Mouse (Mus musculus): Measurements from ENCODE around the gene D230025D16Rik. TPM values are rescaled to one million over a fixed set of nuclear protein-coding genes. Genes with fewer than 3 reads are reported as not detected.
A peak's percentile ranks its signal among the peaks of the same experiment; 100 is the strongest.

The D230025D16Rik gene
- polyA plus RNA-seq, 1 experiment from 2014 or later: 27.6 TPM

DNA sequence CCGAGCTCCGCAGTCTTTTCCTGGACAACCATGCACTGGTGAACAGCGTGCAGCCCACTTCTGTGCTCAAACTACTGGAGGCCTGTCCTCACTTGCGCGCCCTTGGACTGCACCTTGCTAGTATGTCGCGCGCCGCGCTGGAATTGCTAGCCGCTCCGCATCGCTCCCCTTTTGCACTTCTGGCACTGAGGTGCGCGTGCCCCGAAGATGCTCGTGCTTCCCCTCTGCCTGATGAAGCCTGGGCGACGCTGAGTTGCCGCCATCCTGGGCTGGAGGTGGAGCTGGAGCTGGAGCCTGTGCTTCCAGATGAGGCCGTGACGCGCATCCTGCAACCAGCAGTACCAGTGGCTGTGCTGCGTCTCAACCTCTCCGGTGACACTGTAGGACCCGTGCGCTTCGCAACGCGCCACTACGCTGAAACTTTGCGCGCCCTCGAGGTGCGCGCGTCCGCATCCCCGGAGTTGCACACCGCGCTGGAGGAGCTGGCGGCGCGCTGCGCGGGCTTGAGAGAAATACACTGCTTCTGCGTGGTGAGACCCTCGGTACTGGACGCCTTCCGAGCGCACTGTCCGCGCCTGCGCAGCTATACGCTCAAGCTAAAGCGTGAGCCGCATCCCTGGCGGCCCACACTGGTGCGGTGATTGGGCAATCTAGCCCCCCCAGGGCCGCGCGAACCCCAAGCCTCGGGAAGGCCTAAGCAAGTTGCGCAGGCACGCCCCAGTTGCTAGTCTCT is 43.6 kb downstream of the D230025D16Rik start:
- peaks cover 87% of the 10 kb centered on the region for H3K27me3 ChIP-seq (ENCODE audit: insufficient read depth, low read length)
- H3K36me3 ChIP-seq (ENCODE audit: insufficient read depth, low read length): no peaks in the 10 kb centered on the region
- peak overlapping the region; percentile 84 for H3K4me2 ChIP-seq (replicated peaks; ENCODE audit: low read depth, low read length)
- WGBS: under 1% methylated on average over 65 of the region's 65 CpGs
- H3K4me3 ChIP-seq (ENCODE audit: low read length): peak overlapping the region; percentile 47
- peaks cover 46% of the 10 kb centered on the region for H3K4me1 ChIP-seq (ENCODE audit: insufficient read depth, low read length)
- H3K9ac ChIP-seq (replicated peaks; ENCODE audit: low read length): peak overlapping the region; percentile 60
- H3K27ac ChIP-seq (ENCODE audit: low read length): no peak overlapping the region
- ATAC-seq (ENCODE audit: low FRiP score, low TSS enrichment): peak; percentile 21; the same call in 1 of the 2 replicates
- H3K9me3 ChIP-seq (ENCODE audit: low read length): no peaks in the 10 kb centered on the region

DNA sequence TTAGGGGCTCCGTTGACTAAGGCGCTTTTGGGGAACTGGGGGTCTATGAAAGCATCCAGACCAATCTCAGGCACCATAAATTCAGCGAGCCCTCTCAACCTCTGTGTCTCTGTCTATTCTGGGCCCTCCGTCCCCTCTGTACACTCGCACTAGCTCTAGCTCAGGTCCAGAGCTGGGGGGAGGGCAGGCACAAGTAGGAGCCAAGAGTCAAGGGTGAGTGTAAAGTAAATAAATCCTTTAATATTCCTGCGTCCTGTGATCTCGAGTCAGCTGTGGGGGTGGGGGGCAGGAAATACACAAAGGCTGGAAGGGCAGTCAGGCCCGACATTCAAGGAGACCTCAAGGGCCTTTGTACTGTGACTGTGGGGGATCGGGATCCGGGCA is 44.1 kb downstream of the D230025D16Rik start:
- peaks cover 42% of the 10 kb centered on the region for H3K4me1 ChIP-seq (ENCODE audit: insufficient read depth, low read length)
- H3K27me3 ChIP-seq (ENCODE audit: insufficient read depth, low read length): peaks cover 92% of the 10 kb centered on the region
- peak overlapping the region; percentile 47 for H3K4me3 ChIP-seq (ENCODE audit: low read length)
- no peaks in the 10 kb centered on the region for H3K9me3 ChIP-seq (ENCODE audit: low read length)
- peak overlapping the region; percentile 84 for H3K4me2 ChIP-seq (replicated peaks; ENCODE audit: low read depth, low read length)
- no peak overlapping the region for H3K27ac ChIP-seq (ENCODE audit: low read length)
- no peak for ATAC-seq (ENCODE audit: low FRiP score, low TSS enrichment)
- H3K36me3 ChIP-seq (ENCODE audit: insufficient read depth, low read length): no peaks in the 10 kb centered on the region
- 2% methylated on average over 10 of the region's 10 CpGs for WGBS
- H3K9ac ChIP-seq (replicated peaks; ENCODE audit: low read length): peak overlapping the region; percentile 60

DNA sequence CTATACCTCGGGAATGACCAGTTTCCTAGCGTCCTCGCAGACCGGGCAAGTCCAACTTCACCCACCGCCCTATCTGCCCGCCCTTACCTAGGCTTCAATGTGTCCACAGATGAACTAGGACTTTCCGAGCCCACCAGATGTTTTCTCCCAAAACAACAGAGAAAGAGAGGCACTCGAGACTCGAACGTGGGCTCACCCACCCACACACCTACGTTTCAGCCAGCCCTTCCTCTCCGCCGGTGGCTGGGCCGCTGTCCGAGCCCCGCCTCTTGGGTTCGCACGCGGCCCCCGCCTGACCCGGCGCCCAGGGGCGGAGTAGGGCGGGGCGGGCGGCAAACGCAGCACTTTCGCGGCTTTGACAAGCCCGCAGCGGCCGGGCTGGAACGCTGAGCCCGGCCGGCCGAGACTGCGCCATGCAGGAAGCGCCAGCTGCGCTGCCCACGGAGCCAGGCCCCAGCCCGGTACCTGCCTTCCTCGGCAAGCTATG is 44.6 kb downstream of the D230025D16Rik start, which contains the start of gene Hsf4:
Gene Hsf4 (plus strand): TSS at position 341 of the 487 bp plus-strand sequence.
- under 1% methylated on average over 41 of the region's 42 CpGs for WGBS
- Histone ChIP-seq H3K27me3 (ENCODE audit: insufficient read depth, low read length) (peaks cover 97% of the 10 kb centered on the region), H3K27ac (ENCODE audit: low read length) (no peak within 1 kb of the TSS)

DNA sequence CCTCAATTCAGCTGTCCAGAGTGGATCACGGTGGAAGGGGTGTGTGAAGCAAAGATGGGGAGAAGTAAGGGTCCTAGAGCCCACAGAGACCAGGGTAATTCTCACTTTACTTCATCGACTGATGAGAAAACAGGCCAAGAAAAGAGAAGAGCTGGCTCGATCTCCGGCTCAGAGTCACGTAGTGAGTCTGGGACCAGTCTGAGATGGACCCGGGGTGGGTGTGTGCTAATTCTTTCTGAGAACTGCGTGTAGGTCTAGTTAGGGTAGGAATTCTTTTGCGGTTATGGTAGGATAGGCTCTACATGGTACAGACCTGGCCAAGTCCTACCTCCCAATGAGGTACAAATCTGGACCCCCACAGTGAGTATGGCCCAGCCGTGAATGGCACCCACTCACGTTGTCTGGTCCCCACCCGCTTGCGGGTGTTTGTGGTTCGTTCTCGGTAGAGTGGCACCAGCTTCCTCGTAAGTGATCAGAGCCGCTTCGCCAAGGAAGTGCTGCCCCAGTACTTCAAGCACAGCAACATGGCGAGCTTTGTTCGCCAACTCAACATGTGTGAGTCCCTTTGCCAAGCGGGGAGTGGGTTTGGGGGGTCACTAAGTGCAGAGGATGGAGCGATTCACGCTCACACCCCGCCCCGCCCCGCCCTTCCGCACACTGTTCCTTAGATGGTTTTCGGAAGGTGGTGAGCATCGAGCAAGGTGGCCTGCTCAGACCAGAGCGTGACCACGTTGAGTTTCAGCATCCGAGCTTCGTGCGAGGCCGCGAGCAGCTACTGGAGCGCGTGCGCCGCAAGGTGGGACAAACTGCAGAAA is 45.4 kb downstream of the D230025D16Rik start:
- peak overlapping the region; percentile 84 for H3K4me2 ChIP-seq (replicated peaks; ENCODE audit: low read depth, low read length)
- H3K27me3 ChIP-seq (ENCODE audit: insufficient read depth, low read length): peaks cover 99% of the 10 kb centered on the region
- H3K9me3 ChIP-seq (ENCODE audit: low read length): no peaks in the 10 kb centered on the region
- H3K27ac ChIP-seq (ENCODE audit: low read length): no peak overlapping the region
- 4% methylated on average over 39 of the region's 39 CpGs for WGBS
- H3K36me3 ChIP-seq (ENCODE audit: insufficient read depth, low read length): no peaks in the 10 kb centered on the region
- peak overlapping the region; percentile 60; the same call in 1 of the 2 replicates for H3K9ac ChIP-seq (replicated peaks; ENCODE audit: low read length)
- no peak for ATAC-seq (ENCODE audit: low FRiP score, low TSS enrichment)
- H3K4me3 ChIP-seq (ENCODE audit: low read length): peak overlapping the region; percentile 47
- peaks cover 34% of the 10 kb centered on the region for H3K4me1 ChIP-seq (ENCODE audit: insufficient read depth, low read length)

More for the DNA sequence above, 44.6 kb downstream of the D230025D16Rik start, which contains the start of gene Hsf4:
- Histone ChIP-seq H3K4me1 (ENCODE audit: insufficient read depth, low read length) (peaks cover 41% of the 10 kb centered on the region), H3K9ac (replicated peaks; ENCODE audit: low read length) (peak within 1 kb of the TSS; percentile 60), H3K4me2 (replicated peaks; ENCODE audit: low read depth, low read length) (peak within 1 kb of the TSS; percentile 84), H3K36me3 (ENCODE audit: insufficient read depth, low read length) (no peaks in the 10 kb centered on the region), H3K9me3 (ENCODE audit: low read length) (no peaks in the 10 kb centered on the region), H3K4me3 (ENCODE audit: low read length) (peak within 1 kb of the TSS; percentile 47)
- ATAC-seq (ENCODE audit: low FRiP score, low TSS enrichment): no peak

DNA sequence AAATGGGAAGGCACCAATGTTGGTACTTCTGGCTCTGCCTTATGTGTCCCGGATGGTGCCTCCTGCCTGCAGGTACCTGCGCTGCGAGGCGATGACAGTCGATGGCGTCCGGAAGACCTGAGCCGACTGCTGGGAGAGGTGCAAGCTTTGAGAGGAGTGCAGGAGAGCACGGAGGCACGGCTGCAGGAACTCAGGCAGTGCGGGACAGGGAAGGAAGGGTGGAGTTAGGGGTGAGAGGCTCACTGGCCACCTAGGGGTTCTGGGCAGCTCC is 45.9 kb downstream of the D230025D16Rik start:
- Histone ChIP-seq H3K27me3 (ENCODE audit: insufficient read depth, low read length) (peaks cover 99% of the 10 kb centered on the region), H3K4me1 (ENCODE audit: insufficient read depth, low read length) (peaks cover 35% of the 10 kb centered on the region), H3K9me3 (ENCODE audit: low read length) (no peaks in the 10 kb centered on the region), H3K9ac (replicated peaks; ENCODE audit: low read length) (no peak overlapping the region), H3K36me3 (ENCODE audit: insufficient read depth, low read length) (no peaks in the 10 kb centered on the region), H3K4me3 (ENCODE audit: low read length) (peak overlapping the region; percentile 19; the same call in 1 of the 2 replicates), H3K4me2 (replicated peaks; ENCODE audit: low read depth, low read length) (no peak overlapping the region), H3K27ac (ENCODE audit: low read length) (no peak overlapping the region)
- ATAC-seq (ENCODE audit: low FRiP score, low TSS enrichment): no peak
- 1% methylated on average over 11 of the region's 11 CpGs for WGBS

DNA sequence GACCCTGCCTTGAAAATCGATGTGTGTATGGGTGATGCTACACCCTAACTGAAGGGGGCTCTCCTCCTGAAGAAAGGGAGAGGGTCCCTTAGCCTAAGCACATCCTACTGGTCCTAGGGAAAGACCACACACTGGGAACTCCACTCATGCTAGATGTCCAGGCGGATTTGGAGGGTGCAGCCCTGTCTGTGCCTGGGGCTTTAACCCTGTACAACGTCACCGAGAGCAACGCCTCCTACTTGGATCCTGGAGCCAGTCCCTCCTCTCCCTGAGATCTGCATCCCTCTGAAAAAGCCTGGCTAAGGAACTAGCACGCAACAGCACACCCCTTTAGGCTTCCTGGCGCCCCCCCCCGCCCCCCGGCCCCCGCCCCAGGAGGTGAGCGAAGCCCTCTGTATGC is 50.4 kb downstream of the D230025D16Rik start:
- Histone ChIP-seq H3K4me2 (replicated peaks; ENCODE audit: low read depth, low read length) (peak overlapping the region; percentile 67; the same call in 1 of the 2 replicates), H3K27me3 (ENCODE audit: insufficient read depth, low read length) (peaks cover 97% of the 10 kb centered on the region), H3K27ac (ENCODE audit: low read length) (no peak overlapping the region), H3K4me1 (ENCODE audit: insufficient read depth, low read length) (peaks cover 22% of the 10 kb centered on the region), H3K4me3 (ENCODE audit: low read length) (no peak overlapping the region), H3K9ac (replicated peaks; ENCODE audit: low read length) (no peak overlapping the region), H3K36me3 (ENCODE audit: insufficient read depth, low read length) (no peaks in the 10 kb centered on the region), H3K9me3 (ENCODE audit: low read length) (no peaks in the 10 kb centered on the region)
- WGBS: 3% methylated on average over 9 of the region's 11 CpGs
- no peak for ATAC-seq (ENCODE audit: low FRiP score, low TSS enrichment)

DNA sequence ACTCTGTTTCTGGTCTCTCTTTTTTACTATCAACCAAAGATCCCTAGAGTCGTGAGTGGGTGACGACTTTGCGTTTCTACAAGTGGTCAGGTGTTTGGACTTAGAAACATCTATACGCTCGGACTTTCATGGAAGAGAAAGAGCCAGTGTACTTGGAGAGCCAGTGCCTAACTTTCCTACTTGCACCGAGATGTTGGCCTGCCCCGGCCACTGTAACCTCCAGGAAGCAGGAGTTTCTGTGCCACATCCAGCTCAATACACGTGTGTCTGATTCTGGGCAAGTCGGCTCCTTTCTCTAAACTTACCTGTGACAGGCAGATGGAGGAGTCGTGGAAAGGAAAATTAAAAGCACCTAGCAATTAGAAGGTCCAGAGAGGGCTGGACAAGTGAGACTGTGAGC is 50.9 kb downstream of the D230025D16Rik start, which contains the start of gene Nol3:
Gene Nol3 (plus strand): TSS at position 301 of the 400 bp plus-strand sequence.
- H3K27me3 ChIP-seq (ENCODE audit: insufficient read depth, low read length): peaks cover 93% of the 10 kb centered on the region
- no peaks in the 10 kb centered on the region for H3K36me3 ChIP-seq (ENCODE audit: insufficient read depth, low read length)
- H3K4me2 ChIP-seq (replicated peaks; ENCODE audit: low read depth, low read length): peak within 1 kb of the TSS; percentile 67
- H3K9me3 ChIP-seq (ENCODE audit: low read length): no peaks in the 10 kb centered on the region
- no peak for ATAC-seq (ENCODE audit: low FRiP score, low TSS enrichment)
- WGBS: 2% methylated on average over 10 of the region's 10 CpGs
- peaks cover 18% of the 10 kb centered on the region for H3K4me1 ChIP-seq (ENCODE audit: insufficient read depth, low read length)
- no peak within 1 kb of the TSS for H3K27ac ChIP-seq (ENCODE audit: low read length)
- H3K9ac ChIP-seq (replicated peaks; ENCODE audit: low read length): peak within 1 kb of the TSS; percentile 62
- H3K4me3 ChIP-seq (ENCODE audit: low read length): peak within 1 kb of the TSS; percentile 42

DNA sequence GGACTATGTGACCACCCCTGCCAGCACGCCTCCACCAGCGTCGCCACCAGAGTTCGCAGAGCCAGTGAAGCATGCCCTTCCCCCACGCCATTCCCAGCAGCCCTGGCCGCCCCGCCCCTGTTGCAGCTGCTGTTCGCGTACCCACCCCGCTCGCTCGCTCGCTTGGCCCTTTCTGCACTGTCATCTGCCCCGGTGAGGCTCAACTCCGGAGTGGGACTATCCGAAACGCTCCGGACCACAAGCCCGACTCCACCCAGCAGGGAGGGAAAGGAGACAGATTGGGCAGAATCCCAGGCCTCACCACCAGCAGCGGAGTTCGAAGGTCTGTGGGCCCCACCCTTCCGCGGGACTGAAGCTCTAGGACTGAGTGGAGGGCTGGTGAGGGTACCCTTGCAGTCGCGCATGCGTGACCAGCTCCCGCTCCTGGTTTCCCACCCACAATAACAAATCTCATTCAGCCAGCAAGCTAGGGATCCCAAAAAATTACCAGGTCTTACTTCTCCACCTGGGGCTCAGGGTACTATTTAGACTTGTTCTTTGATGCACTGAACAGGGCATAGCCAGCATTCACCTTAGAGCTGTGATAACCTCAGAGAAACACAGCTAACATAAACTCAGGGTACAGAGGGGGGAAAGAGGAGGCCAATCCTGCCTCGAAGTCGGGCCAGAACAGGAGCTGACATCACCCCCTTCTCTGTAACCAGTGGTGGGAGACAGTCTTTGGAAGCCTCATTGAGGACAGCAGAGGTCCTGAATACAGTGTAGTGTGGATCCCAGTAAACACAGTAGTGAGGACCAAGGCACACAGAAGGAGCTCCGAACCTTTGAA is 51.6 kb downstream of the D230025D16Rik start:
- Histone ChIP-seq H3K4me1 (ENCODE audit: insufficient read depth, low read length) (peaks cover 16% of the 10 kb centered on the region), H3K4me2 (replicated peaks; ENCODE audit: low read depth, low read length) (peak overlapping the region; percentile 67), H3K9me3 (ENCODE audit: low read length) (no peaks in the 10 kb centered on the region), H3K9ac (replicated peaks; ENCODE audit: low read length) (peak overlapping the region; percentile 62), H3K4me3 (ENCODE audit: low read length) (peak overlapping the region; percentile 42), H3K36me3 (ENCODE audit: insufficient read depth, low read length) (peaks cover 1% of the 10 kb centered on the region; the same call in 1 of the 2 replicates), H3K27me3 (ENCODE audit: insufficient read depth, low read length) (peaks cover 86% of the 10 kb centered on the region), H3K27ac (ENCODE audit: low read length) (no peak overlapping the region)
- peak; percentile 47; the same call in 1 of the 2 replicates for ATAC-seq (ENCODE audit: low FRiP score, low TSS enrichment)
- 2% methylated on average over 30 of the region's 30 CpGs for WGBS

DNA sequence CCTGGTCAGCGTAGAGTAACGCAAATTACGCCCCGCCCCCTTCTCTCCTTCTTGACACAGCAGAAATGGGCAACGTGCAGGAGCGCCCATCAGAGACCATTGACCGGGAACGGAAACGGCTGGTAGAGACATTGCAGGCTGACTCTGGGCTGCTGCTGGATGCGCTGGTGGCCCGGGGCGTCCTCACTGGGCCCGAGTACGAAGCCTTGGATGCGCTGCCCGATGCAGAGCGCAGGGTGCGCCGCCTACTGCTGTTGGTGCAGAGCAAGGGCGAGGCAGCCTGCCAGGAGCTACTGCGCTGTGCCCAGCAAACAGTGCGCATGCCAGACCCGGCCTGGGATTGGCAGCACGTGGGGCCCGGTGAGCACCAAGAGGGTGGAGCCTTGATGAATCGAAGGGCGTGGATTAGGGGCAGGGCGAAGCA is 54.0 kb downstream of the D230025D16Rik start:
- H3K4me3 ChIP-seq (ENCODE audit: low read length): peak overlapping the region; percentile 31
- peak overlapping the region; percentile 44 for H3K4me2 ChIP-seq (replicated peaks; ENCODE audit: low read depth, low read length)
- ATAC-seq (ENCODE audit: low FRiP score, low TSS enrichment): peak; percentile 55; the same call in 1 of the 2 replicates
- peaks cover 16% of the 10 kb centered on the region for H3K4me1 ChIP-seq (ENCODE audit: insufficient read depth, low read length)
- H3K36me3 ChIP-seq (ENCODE audit: insufficient read depth, low read length): peaks cover 8% of the 10 kb centered on the region; the same call in 1 of the 2 replicates
- peaks cover 63% of the 10 kb centered on the region for H3K27me3 ChIP-seq (ENCODE audit: insufficient read depth, low read length)
- H3K27ac ChIP-seq (ENCODE audit: low read length): no peak overlapping the region
- no peak overlapping the region for H3K9ac ChIP-seq (replicated peaks; ENCODE audit: low read length)
- 3% methylated on average over 28 of the region's 28 CpGs for whole genome bisulfite sequencing
- no peaks in the 10 kb centered on the region for H3K9me3 ChIP-seq (ENCODE audit: low read length)
